Mouse (Mus musculus) thymus, postnatal 14 days (tissue): ENCODE data around the gene Xrcc6.

Source experiments
- DNase-seq: peaks from one replicate; pipeline ENCODE4 v3.0.0; 2021

Gene Xrcc6

GRCm38 (mm10) chr15:82086131-82086530 lies 98.5 kb downstream of the Xrcc6 start:
- DNase-seq: no peak

- DNase-seq: no peak
Observed at GRCm38 (mm10) chr15:82087266-82087665, 99.6 kb downstream of the Xrcc6 start.
